Mouse (Mus musculus) MEL (cell line): ENCODE results near the gene Dera. TPM values are rescaled to one million over a fixed set of nuclear protein-coding genes. Genes with fewer than 3 reads are reported as not detected.

Experiments
- DNase-seq: peaks from one replicate; pipeline ENCODE4 v3.0.0; 2011; ENCODE audit warnings: low read depth, low spot score
- H3K27ac ChIP-seq: 2 replicates; pipeline ENCODE4 v1.5.1; 2012; ENCODE audit warnings: low read depth, mild to moderate bottlenecking, control low read depth, low read length, moderate library complexity; ENCODE audit not compliant: control insufficient read depth
- H3K27me3 ChIP-seq, 2 experiments: fragments of 150-350 bp in 1 of 2; sonication (generic) in 1 of 2; 2 replicates each; pipeline ENCODE4 v1.6.1; 2012; ENCODE audit warnings: low read length in 2 of 2, mild to moderate bottlenecking in 2 of 2, improper control_type of control experiment in 1 of 2, moderate library complexity in 1 of 2; ENCODE audit not compliant: insufficient read depth in 2 of 2, control insufficient read depth in 1 of 2
- H3K36me3 ChIP-seq, 2 experiments: 2 replicates each; pipeline ENCODE4 v1.6.1; 2012 to 2014; ENCODE audit warnings: low read length in 2 of 2, improper control_type of control experiment in 1 of 2, inconsistent platforms in 1 of 2, mild to moderate bottlenecking in 1 of 2; ENCODE audit not compliant: insufficient read depth in 2 of 2, control insufficient read depth in 1 of 2
- H3K4me1 ChIP-seq, 2 experiments: fragments of 150-350 bp in 1 of 2; sonication (generic) in 1 of 2; 2 replicates each; pipeline ENCODE4 v1.6.1; 2012; ENCODE audit warnings: low read length in 2 of 2, improper control_type of control experiment in 1 of 2, mild to moderate bottlenecking in 1 of 2; ENCODE audit not compliant: insufficient read depth in 2 of 2, control insufficient read depth in 1 of 2
- H3K4me3 ChIP-seq, 2 experiments: fragments of 150-350 bp in 1 of 2; sonication (generic) in 1 of 2; 2 replicates each; pipeline ENCODE4 v1.5.1; 2012; ENCODE audit warnings: low read depth in 2 of 2, low read length in 2 of 2, mild to moderate bottlenecking in 2 of 2, moderate library complexity in 2 of 2, control low read depth in 1 of 2, improper control_type of control experiment in 1 of 2; ENCODE audit not compliant: control insufficient read depth in 1 of 2, insufficient read depth in 1 of 2
- H3K79me2 ChIP-seq: 2 replicates; pipeline ENCODE4 v1.6.1; 2012; ENCODE audit warnings: mild to moderate bottlenecking, low read length, moderate library complexity; ENCODE audit not compliant: control insufficient read depth, poor library complexity, insufficient read depth
- H3K9ac ChIP-seq: 2 replicates; pipeline ENCODE4 v1.6.1; 2012; ENCODE audit warnings: low read depth, mild to moderate bottlenecking, control low read depth, low read length, moderate library complexity; ENCODE audit not compliant: control insufficient read depth, poor library complexity, severe bottlenecking
- H3K9me3 ChIP-seq: fragments of 150-350 bp; sonication (generic); replicated peaks from 2 replicates; pipeline ENCODE4 v1.6.1; 2012; ENCODE audit warnings: mild to moderate bottlenecking, low read length, improper control_type of control experiment, moderate library complexity; ENCODE audit not compliant: insufficient read depth
- CHD1 ChIP-seq: IDR thresholded peaks from 2 replicates; pipeline ENCODE4 v1.6.1; 2012; ENCODE audit warnings: low read depth, mild to moderate bottlenecking, inconsistent platforms, low read length, improper control_type of control experiment
- ELF1 ChIP-seq: IDR thresholded peaks from 2 replicates; pipeline ENCODE4 v1.6.1; 2014; ENCODE audit warnings: low read depth, mild to moderate bottlenecking, inconsistent platforms, low read length, improper control_type of control experiment, moderate library complexity
- GATA1 ChIP-seq: IDR thresholded peaks from 2 replicates; pipeline ENCODE4 v1.6.1; 2011; ENCODE audit warnings: low read depth, low read length, improper control_type of control experiment
- KAT2A ChIP-seq: conservative IDR thresholded peaks from 2 replicates; pipeline ENCODE4 v1.6.1; 2012; ENCODE audit warnings: low read depth, low read length, improper control_type of control experiment, inconsistent platforms
- MAFK ChIP-seq: IDR thresholded peaks from 2 replicates; pipeline ENCODE4 v1.6.1; 2011; ENCODE audit warnings: low read depth, mild to moderate bottlenecking, low read length, improper control_type of control experiment, borderline replicate concordance
- MAX ChIP-seq: IDR thresholded peaks from 2 replicates; pipeline ENCODE4 v1.6.1; 2011; ENCODE audit warnings: low read length, improper control_type of control experiment
- MAZ ChIP-seq: IDR thresholded peaks from 2 replicates; pipeline ENCODE4 v1.6.1; 2012; ENCODE audit warnings: low read depth, mild to moderate bottlenecking, inconsistent platforms, low read length, improper control_type of control experiment
- MYB ChIP-seq: IDR thresholded peaks from 2 replicates; pipeline ENCODE4 v1.6.1; 2011; ENCODE audit warnings: mild to moderate bottlenecking, low read depth, low read length, improper control_type of control experiment
- MYC ChIP-seq: IDR thresholded peaks from 2 replicates; pipeline ENCODE4 v1.6.1; 2011; ENCODE audit warnings: low read depth, mild to moderate bottlenecking, low read length, improper control_type of control experiment, moderate library complexity
- POLR2A ChIP-seq, 2 experiments: IDR thresholded peaks; 2 replicates each; pipeline ENCODE4 v1.6.1; 2011 to 2012; ENCODE audit warnings: low read length in 2 of 2, mild to moderate bottlenecking in 2 of 2, control low read depth in 1 of 2, improper control_type of control experiment in 1 of 2, low read depth in 1 of 2, moderate library complexity in 1 of 2; ENCODE audit not compliant: control insufficient read depth in 1 of 2, insufficient read depth in 1 of 2, poor library complexity in 1 of 2
- RCOR1 ChIP-seq: IDR thresholded peaks from 2 replicates; pipeline ENCODE4 v1.6.1; 2012; ENCODE audit warnings: low read depth, mild to moderate bottlenecking, inconsistent platforms, low read length, improper control_type of control experiment
- SIN3A ChIP-seq: IDR thresholded peaks from 2 replicates; pipeline ENCODE4 v1.6.1; 2012; ENCODE audit warnings: low read length, improper control_type of control experiment, inconsistent platforms
- TBP ChIP-seq: IDR thresholded peaks from 2 replicates; pipeline ENCODE4 v1.8.0; 2011; ENCODE audit warnings: low read depth, low read length, improper control_type of control experiment
- USF2 ChIP-seq, 2 experiments: IDR thresholded peaks; 2 replicates each; pipeline ENCODE4 v1.6.1; 2011 to 2012; ENCODE audit warnings: improper control_type of control experiment in 2 of 2, low read length in 2 of 2, borderline replicate concordance in 1 of 2, inconsistent platforms in 1 of 2, low read depth in 1 of 2, mild to moderate bottlenecking in 1 of 2; ENCODE audit not compliant: insufficient read depth in 1 of 2
- ZC3H11A ChIP-seq: IDR thresholded peaks from 2 replicates; pipeline ENCODE4 v1.6.1; 2012; ENCODE audit warnings: low read depth, mild to moderate bottlenecking, inconsistent platforms, low read length, improper control_type of control experiment
- ZKSCAN1 ChIP-seq: IDR thresholded peaks from 2 replicates; pipeline ENCODE4 v1.6.1; 2012; ENCODE audit warnings: low read depth, mild to moderate bottlenecking, inconsistent platforms, low read length, improper control_type of control experiment, moderate library complexity
- polyA plus RNA-seq, 2 experiments: library from polyadenylated mRNA; stranded (reverse) in 1 of 2; unstranded in 1 of 2; fragments of >175 nt in 1 of 2; fragments of >200 nt in 1 of 2; gene quantifications; 2 replicates each; pipeline versions ENCODE4 v1.2.1 to v1.2.4; 2012; ENCODE audit warnings: low replicate concordance in 2 of 2, low read depth in 1 of 2; ENCODE audit not compliant: insufficient read length in 2 of 2, insufficient read depth in 1 of 2, missing spikeins in 1 of 2
- total RNA-seq: library from RNA; depleted of rRNA; stranded (reverse); fragments of 300-350 nt; gene quantifications from 2 replicates; pipeline ENCODE4 v1.2.3, GENCODE M21; 2012

Gene Dera
- total and polyA plus RNA-seq, 3 experiments = 39.4 to 56.9 TPM; not detected in 1

GRCm38 (mm10) chr6:137825022-137825613, 70.8 kb downstream of the Dera start:
- Histone ChIP-seq H3K9me3 (no peaks in the 10 kb centered on the region), H3K9ac (no peak overlapping the region), H3K4me1 (no peaks in the 10 kb centered on the region), H3K36me3 (no peaks in the 10 kb centered on the region), H3K27ac (no peak overlapping the region), H3K4me3 (no peak overlapping the region), H3K27me3 (no peaks in the 10 kb centered on the region), H3K79me2 (no peaks in the 10 kb centered on the region)
- TF ChIP-seq POLR2A (IDR thresholded peaks at IDR 0.05; ENCODE audit: control insufficient read depth in 1 of 2, insufficient read depth in 1 of 2, low read depth in 1 of 2, low read length in 2 of 2, poor library complexity in 1 of 2) = no peak
- no peak for TF ChIP-seq MYB
- no peak for TF ChIP-seq MYC
- TF ChIP-seq MAFK = no peak
- no peak for TF ChIP-seq ELF1
- no peak for TF ChIP-seq CHD1
- no peak for TF ChIP-seq KAT2A
- no peak for TF ChIP-seq RCOR1
- no peak for DNase-seq

GRCm38 (mm10) chr6:137829056-137829776, 74.9 kb downstream of the Dera start:
- H3K79me2 ChIP-seq = no peaks in the 10 kb centered on the region
- no peak overlapping the region for H3K27ac ChIP-seq
- no peaks in the 10 kb centered on the region for H3K9me3 ChIP-seq
- no peak overlapping the region for H3K9ac ChIP-seq
- H3K27me3 ChIP-seq = no peaks in the 10 kb centered on the region
- H3K4me3 ChIP-seq = no peak overlapping the region
- no peak for DNase-seq
- H3K4me1 ChIP-seq = no peaks in the 10 kb centered on the region
- TF ChIP-seq MAX (no peak), MYB (no peak), GATA1 (no peak), MAZ (no peak), POLR2A (IDR thresholded peaks at IDR 0.05; ENCODE audit: control insufficient read depth in 1 of 2, insufficient read depth in 1 of 2, low read depth in 1 of 2, low read length in 2 of 2, poor library complexity in 1 of 2) (no peak), USF2 (IDR thresholded peaks at IDR 0.05; ENCODE audit: borderline replicate concordance in 1 of 2, insufficient read depth in 1 of 2, low read depth in 1 of 2, low read length in 2 of 2) (no peak), CHD1 (no peak), ZC3H11A (no peak), TBP (no peak), ZKSCAN1 (no peak), SIN3A (no peak)
- H3K36me3 ChIP-seq = no peaks in the 10 kb centered on the region
